Mouse (Mus musculus) megakaryocyte-erythroid progenitor cell, adult 5-6 weeks (primary cell): Measurements from ENCODE around the gene Mgat4d. TPM values are rescaled to one million over a fixed set of nuclear protein-coding genes. Genes with fewer than 3 reads are reported as not detected.
"Not testable (repeated sequence)": the region's sequence is repeated elsewhere in the genome, so short reads cannot be mapped to it uniquely, and the experiment has no call there.

ENCODE experiments used
- ATAC-seq: replicated peaks from 2 replicates; pipeline ENCODE4 v1.8.0; 2016; ENCODE audit warnings: mild to moderate bottlenecking, inconsistent platforms; ENCODE audit not compliant: severe bottlenecking, poor library complexity, low FRiP score, low TSS enrichment
- total RNA-seq, 2 experiments: library from RNA; stranded (forward) in 1 of 2; stranded (reverse) in 1 of 2; fragments of 200-1000, 215-1000 nt in 1 of 2; fragments of >200 nt in 1 of 2; fragmentation: Nextera tagmentation in 1 of 2; gene quantifications; 2 replicates each; pipeline ENCODE4 v1.2.3; 2014 to 2017

Gene Mgat4d
- total RNA-seq (2014; fragmentation: Nextera tagmentation) (not detected in 2 replicates), total RNA-seq (2017) (not detected in 2 replicates)

GRCm38 (mm10) chr8:83348263-83348662, at the start of gene Mgat4d:
Gene Mgat4d, plus strand, starts transcription at chr8:83348471.
- ATAC-seq = no peak

DNA sequence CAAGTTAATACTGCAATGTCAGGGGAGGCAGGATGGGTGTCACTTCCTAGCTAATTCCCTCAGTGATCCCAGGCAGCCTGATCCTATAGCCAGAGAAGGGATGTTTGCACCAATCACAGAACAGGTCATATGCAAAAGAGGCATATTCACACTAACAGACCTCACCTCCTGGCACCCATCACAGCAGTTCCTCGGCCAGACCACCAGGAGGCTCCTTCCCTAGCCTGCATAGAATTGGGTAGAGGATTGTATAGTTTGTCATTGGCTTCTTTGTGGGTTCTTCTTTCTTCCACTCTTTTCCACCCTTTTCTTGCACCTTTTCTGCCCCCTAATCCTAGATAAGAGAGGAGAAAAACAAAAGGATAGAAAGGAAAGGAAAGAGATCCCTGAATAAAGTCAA, 48.1 kb upstream of the Mgat4d start:
- ATAC-seq = peak; percentile 95

- no peak for ATAC-seq
Observed at GRCm38 (mm10) chr8:83304946-83305345, 43.3 kb upstream of the Mgat4d start.

DNA sequence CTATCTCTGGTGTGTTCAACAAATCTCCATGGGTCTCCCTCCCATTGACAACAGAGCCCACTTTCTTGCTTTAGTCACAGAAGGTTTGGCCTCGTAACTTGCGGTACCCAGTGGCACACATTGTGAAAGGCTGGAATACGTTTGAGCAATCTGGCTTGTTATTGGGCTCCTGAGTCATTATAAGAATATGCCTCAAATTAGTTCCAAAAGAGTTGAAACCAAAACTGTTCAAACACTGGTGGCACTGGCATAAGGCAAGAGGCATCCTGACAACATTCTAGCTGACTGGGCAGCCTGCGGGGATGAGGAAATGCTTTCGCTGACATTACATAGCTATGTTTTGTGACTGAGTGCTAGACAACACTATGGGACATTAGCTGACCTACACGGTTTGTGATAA, 38.4 kb upstream of the Mgat4d start:
- ATAC-seq = no peak

GRCm38 (mm10) chr8:83315084-83315483, 33.2 kb upstream of the Mgat4d start:
- not testable (repeated sequence) for ATAC-seq

- ATAC-seq = no peak
Observed at GRCm38 (mm10) chr8:83315691-83316090, 32.6 kb upstream of the Mgat4d start.

DNA sequence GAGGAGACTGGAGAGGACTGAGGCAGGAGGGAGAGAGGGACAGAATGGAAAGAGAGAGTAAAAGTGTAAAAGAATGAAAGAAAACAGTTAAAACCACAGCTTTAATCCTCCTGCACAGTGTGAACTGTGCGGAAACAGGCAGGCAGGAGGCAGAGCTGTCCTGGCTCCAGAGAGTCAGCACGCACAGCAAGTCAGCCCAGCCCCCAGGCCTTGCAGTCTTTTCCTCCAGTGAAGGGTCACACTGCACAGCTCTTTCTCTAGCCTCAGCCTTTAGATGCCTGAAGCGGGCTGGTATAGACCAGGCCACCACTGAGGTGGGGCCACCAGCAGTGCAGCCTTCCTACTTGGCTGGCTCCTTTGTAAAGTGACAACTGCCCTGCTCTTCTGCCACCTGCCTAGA, 27.7 kb upstream of the Mgat4d start:
- ATAC-seq = no peak

- ATAC-seq = peak; percentile 55; the same call in 1 of the 2 replicates
Observed at GRCm38 (mm10) chr8:83322374-83322773, 25.9 kb upstream of the Mgat4d start.

DNA sequence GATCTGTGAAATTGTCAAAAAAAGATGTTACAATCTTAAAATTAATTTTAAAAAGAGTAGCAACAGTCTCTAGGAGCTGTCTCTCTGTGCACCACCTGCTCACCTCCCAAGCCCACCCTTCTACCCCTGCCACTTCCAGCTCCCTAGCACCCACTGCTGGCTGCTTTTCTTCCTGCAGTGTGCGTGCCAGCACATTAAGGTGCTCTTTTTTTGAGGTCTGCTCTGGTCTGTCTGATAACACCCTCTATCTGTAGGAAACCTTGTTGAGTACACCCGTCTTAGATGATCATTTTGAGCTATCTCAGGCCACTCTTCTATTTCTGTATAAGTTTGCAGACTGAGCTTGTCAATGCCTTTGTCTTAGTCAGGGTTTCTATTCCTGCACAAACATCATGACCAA, 25.2 kb upstream of the Mgat4d start:
- ATAC-seq = peak; percentile 85

- no peak for ATAC-seq
Observed at GRCm38 (mm10) chr8:83327889-83328288, 20.4 kb upstream of the Mgat4d start.

GRCm38 (mm10) chr8:83331567-83331898, 16.7 kb upstream of the Mgat4d start:
- ATAC-seq = no peak

DNA sequence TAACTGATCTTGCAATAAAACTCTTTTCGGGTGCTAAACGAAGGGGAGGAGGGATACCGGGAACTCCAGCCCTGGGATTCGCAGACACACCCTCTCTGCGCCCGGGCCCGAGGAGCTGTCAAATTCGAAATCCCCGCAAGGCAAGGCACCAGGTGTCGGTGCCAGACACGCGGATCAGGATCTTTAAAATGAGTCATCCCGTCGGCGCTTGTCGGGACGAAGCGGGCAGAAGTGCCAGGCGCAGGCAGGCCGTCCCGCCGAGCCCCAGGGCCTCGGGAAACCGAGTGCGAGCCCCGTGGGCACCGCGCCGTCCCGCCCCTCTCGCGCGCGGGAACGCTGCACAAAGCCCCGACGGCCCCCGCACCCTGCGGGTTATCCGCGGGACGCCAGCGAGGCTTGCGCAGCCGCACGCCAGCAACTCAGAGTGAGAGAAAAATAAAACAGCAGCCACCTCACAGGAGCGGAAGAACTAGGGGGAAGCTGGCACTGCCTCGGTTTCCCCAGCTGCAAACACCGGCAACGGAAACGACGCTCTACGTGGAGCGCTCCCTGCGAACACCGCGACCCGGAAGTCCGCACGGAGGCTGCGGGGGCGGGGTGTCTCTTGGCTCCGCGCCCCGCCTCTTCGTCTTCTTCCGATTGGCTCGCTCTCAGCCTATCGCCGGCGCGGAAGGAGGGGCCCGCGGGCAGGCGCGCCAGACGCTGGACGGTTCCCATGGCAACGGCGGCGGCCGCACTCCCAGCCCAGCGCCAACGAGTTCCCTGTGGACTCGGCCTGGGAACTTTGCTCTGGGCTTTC, 16.2 kb upstream of the Mgat4d start, which contains the start of gene Elmod2:
Gene Elmod2 (minus strand): TSS at position 588 of the 799 bp plus-strand sequence.
- peak; percentile 100 for ATAC-seq

GRCm38 (mm10) chr8:83332864-83333263, 15.4 kb upstream of the Mgat4d start:
- no peak for ATAC-seq

DNA sequence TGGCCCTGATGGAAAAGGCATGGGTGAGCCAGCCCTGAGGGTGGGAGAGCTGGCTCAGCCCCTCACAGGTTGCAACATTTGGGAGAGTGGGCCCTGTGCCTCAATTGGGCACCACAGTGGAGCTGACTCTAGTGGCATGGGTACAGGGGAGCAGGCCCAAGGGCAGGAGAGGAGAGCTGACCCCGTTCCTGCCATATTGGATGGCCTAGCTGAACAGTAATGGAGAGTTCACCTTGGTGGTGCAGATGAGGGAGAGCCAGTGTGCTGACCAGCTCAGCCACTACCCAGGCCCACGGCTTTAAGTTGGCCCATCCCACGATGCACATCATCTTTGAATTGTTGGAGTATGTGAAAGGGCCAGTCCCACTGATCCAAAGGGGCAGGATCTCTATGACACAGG, 6.2 kb upstream of the Mgat4d start:
- 0 out of 2 replicates have a peak, but pooled peaks have one; percentile 52 for ATAC-seq

- ATAC-seq = no peak
Observed at GRCm38 (mm10) chr8:83342693-83343092, 5.6 kb upstream of the Mgat4d start.

DNA sequence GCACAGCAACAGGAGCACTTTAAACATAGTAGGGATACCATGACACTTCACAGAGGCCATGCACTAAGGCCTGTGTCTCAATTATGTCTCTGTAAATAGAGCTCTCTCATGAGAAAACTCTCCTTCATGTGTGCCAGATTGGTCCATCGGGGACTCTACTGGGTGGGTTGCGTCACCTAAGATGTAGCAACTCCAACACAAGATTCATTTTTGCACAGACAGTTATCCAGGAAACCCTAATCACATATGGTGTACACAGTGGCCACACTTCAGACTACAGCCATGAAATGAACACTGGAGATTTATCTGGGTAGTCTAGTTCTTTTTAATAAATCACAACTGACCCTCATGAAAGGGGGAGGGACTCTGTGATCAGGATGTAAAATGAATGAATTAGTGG, 3.0 kb downstream of the Mgat4d start:
- ATAC-seq = no peak

- no peak; the same call in 1 of the 2 replicates for ATAC-seq
Observed at GRCm38 (mm10) chr8:83363156-83363769, 15.0 kb downstream of the Mgat4d start.

DNA sequence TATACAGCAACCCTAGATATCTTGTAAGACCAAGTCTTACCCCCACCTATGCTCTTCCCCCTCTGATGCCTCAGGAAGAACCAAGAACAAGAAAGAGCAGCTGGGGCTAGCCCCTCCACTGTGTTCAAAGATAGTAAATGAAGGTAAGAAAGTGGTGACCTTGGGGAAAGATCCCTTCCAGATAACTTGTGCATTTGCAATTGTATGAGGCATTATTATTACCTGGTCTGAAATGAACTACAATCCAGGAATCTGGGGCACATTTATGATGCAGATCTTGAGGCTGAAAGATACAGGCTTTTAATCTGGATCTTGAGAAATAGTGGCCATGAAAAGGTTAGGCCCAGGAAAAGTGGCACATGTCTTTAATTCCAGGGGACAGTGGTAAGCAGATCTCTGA, 29.0 kb downstream of the Mgat4d start:
- ATAC-seq = no peak

GRCm38 (mm10) chr8:83380141-83380540, 31.9 kb downstream of the Mgat4d start:
- no peak for ATAC-seq

- no peak for ATAC-seq
Observed at GRCm38 (mm10) chr8:83381016-83381415, 32.7 kb downstream of the Mgat4d start.

- no peak for ATAC-seq
Observed at GRCm38 (mm10) chr8:83382850-83383249, 34.6 kb downstream of the Mgat4d start.
